Mouse (Mus musculus): ENCODE data around the gene Fadd. TPM values are rescaled to one million over a fixed set of nuclear protein-coding genes. Genes with fewer than 3 reads are reported as not detected.

Gene Fadd
- 9.7 and 10.6 TPM in 2 replicates for polyA plus RNA-seq (2015; fragmentation: Nextera tagmentation; extraction: Ambion mirVana)

DNA sequence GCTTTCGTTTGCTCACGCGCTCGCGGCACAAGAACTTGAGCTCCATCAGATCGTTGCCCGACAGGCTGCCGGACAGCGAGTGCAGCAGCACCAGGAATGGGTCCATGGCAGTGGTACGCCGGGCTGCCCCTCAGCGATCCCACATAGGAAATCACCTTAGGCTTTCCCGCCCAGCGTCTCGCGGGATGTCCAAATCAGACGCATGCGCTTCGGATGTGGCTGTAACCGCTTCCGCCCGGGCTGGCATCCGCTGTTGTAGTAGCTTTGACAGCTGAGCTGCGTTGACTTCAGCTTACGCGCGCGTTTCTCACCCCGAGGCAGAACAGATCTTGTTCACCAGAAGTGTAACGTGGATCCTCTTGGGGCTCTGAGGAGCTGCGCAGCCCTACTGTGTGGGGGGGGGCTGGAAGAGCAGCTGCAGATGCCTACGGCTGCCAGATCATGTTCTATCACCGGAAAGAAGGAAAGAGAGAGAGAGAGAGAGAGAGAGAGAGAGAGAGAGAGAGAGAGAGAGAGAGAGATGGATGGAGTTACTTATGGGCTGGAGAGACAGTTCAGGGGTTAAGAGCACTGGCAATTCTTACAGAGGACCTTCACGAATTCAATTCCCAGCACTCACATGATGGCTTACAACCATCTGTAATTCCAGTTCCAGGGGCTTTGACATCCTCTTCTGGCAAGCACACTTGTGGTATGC is at the start of gene Fadd:
Gene Fadd (minus strand): TSS at position 180 of the 697 bp plus-strand sequence.
- no peaks in the 10 kb centered on the region for H3K9me3 ChIP-seq (replicated peaks)
- H3K27ac ChIP-seq (replicated peaks) = peak within 1 kb of the TSS; percentile 90
- peaks cover 22% of the 10 kb centered on the region for H3K4me1 ChIP-seq
- peak within 1 kb of the TSS; percentile 64 for H3K4me3 ChIP-seq (replicated peaks)
- H3K9ac ChIP-seq = peak within 1 kb of the TSS; percentile 58
- under 1% methylated on average over 34 of the region's 34 CpGs for WGBS
- no peaks in the 10 kb centered on the region; the same call in 1 of the 2 replicates for H3K27me3 ChIP-seq
- ATAC-seq (ENCODE audit: insufficient number of reproducible peaks, low FRiP score, low TSS enrichment, low read depth) = peak; percentile 82
- peaks cover 18% of the 10 kb centered on the region; the same call in 1 of the 2 replicates for H3K36me3 ChIP-seq
- peak within 1 kb of the TSS; percentile 84 for H3K4me2 ChIP-seq (replicated peaks)

DNA sequence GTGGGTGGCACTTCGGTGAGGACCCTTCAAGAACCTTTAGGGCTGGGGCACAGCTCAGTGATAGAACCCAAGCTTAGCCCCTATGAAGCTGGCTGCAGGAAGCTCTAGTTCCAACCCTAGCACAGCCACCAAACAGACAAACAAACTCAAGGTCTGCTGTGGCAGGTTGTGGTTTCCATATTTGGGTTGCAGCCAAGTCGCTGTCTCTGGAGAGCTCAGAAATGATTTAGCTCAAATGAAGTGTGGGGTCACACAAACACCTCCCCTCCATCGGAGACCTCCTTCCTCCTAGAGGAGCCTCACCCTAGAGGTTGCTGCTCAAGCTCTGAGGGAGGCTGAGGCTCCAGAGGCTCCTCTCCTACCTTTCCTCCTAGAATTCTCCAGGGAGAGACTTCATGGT is 48.4 kb upstream of the Fadd start:
- no peak for ATAC-seq (ENCODE audit: insufficient number of reproducible peaks, low FRiP score, low TSS enrichment, low read depth)
- no peak overlapping the region for H3K9ac ChIP-seq
- H3K9me3 ChIP-seq (replicated peaks) = no peaks in the 10 kb centered on the region
- 66% methylated on average over 3 of the region's 3 CpGs for WGBS
- no peak overlapping the region for H3K4me3 ChIP-seq (replicated peaks)
- peaks cover 16% of the 10 kb centered on the region for H3K4me1 ChIP-seq
- no peaks in the 10 kb centered on the region for H3K27me3 ChIP-seq
- no peaks in the 10 kb centered on the region for H3K36me3 ChIP-seq
- H3K4me2 ChIP-seq (replicated peaks) = no peak overlapping the region
- no peak overlapping the region for H3K27ac ChIP-seq (replicated peaks)

DNA sequence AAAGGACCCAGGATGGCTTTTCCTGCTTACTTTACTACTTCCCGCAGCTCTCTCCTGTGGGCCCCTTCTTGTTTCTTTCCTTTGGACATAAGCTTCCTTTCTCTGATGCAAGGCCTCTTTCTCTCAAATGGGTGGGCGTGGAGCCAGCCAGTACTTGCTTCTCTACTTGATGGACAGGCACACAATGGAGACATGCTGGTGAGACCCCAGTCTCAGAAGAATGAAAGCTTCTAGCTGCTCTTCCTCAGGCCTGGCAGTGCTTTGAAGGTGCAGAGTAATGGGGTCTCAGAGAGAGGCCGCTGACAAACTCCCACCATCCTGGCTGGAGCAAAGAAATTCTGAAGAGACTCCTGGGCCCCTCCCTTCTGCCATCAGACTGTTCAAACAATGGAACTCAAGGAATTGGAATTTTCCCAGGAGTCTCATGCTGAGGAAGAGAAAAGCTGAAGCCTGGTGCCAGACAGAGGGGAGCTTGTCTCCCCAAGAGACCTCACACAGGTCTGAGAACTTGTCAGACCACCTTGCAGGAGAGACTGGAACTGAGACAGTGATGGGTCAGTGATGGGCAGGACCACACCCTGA is 46.2 kb upstream of the Fadd start:
- H3K4me2 ChIP-seq (replicated peaks) = no peak overlapping the region
- no peak overlapping the region for H3K9ac ChIP-seq
- H3K27ac ChIP-seq (replicated peaks) = peak overlapping the region; percentile 34
- no peaks in the 10 kb centered on the region for H3K36me3 ChIP-seq
- no peaks in the 10 kb centered on the region for H3K9me3 ChIP-seq (replicated peaks)
- 16% methylated on average over 3 of the region's 3 CpGs for WGBS
- H3K27me3 ChIP-seq = no peaks in the 10 kb centered on the region
- no peak overlapping the region for H3K4me3 ChIP-seq (replicated peaks)
- no peak for ATAC-seq (ENCODE audit: insufficient number of reproducible peaks, low FRiP score, low TSS enrichment, low read depth)
- peaks cover 16% of the 10 kb centered on the region for H3K4me1 ChIP-seq

DNA sequence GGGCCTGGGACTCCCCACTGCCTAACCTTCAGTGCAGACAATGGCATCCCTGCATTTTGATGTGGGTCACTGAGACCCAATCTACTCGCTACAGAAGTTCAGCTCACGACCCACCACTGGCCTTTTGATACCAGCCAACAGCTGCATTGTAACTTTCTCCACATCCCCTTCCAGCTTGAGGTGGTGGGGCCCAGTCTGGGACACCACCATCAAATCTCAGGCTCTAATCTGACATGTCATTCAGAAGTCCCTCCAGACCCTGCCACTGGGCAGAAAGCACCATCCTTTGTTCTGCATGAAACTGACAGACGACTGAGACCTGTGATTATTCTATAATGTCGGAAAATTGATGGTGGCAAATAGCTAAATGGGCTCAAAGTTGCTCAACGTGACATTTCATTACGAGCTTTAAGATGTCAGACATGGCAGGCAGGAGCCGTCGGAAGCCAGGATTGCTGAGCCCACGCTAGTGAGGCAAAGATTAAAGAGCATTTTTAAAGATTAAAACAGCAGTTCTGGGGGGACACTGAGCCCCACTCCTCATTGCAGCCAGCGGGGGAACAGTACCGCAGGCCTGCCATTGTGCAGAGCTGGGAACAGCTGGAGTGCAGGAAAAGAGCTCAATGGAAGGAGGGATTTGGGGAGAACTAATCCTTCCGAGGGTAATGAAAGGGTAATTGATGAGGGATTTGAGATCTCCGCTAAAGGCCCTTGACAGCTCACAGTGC is 45.5 kb upstream of the Fadd start:
- 27% methylated on average over 13 of the region's 13 CpGs for WGBS
- H3K27ac ChIP-seq (replicated peaks) = peak overlapping the region; percentile 34; the same call in 1 of the 2 replicates
- H3K27me3 ChIP-seq = no peaks in the 10 kb centered on the region
- ATAC-seq (ENCODE audit: insufficient number of reproducible peaks, low FRiP score, low TSS enrichment, low read depth) = no peak
- H3K4me1 ChIP-seq = peaks cover 16% of the 10 kb centered on the region
- 0 out of 2 replicates have a peak, but pooled peaks cover under 1% of the 10 kb centered on the region for H3K36me3 ChIP-seq
- H3K9ac ChIP-seq = no peak overlapping the region
- no peaks in the 10 kb centered on the region for H3K9me3 ChIP-seq (replicated peaks)
- H3K4me3 ChIP-seq (replicated peaks) = no peak overlapping the region
- H3K4me2 ChIP-seq (replicated peaks) = no peak overlapping the region

DNA sequence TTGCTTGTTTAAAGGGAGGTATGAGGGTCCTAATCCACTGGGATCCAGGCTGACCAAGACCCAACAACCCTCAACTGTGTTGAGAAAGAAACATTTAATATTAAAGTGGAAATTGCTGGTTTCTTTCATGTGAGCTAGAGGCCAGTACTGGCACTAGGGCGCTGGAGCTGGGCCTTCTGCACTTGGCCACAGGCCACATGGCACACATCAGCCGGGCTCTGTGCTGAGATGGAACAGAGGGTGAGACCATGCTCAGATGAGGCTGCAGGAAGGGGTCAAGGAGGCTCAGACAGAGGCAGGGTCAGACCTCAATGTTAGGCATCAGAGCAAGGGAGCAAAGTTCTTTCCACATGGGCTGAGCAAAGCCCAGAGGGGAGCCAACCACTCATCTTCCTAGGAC is 43.8 kb upstream of the Fadd start:
- Histone ChIP-seq H3K27me3 (no peaks in the 10 kb centered on the region), H3K4me3 (replicated peaks) (no peak overlapping the region), H3K36me3 (0 out of 2 replicates have a peak, but pooled peaks cover 5% of the 10 kb centered on the region), H3K9ac (no peak overlapping the region), H3K4me2 (replicated peaks) (no peak overlapping the region), H3K9me3 (replicated peaks) (no peaks in the 10 kb centered on the region), H3K4me1 (peaks cover 16% of the 10 kb centered on the region), H3K27ac (replicated peaks) (no peak overlapping the region)
- no peak for ATAC-seq (ENCODE audit: insufficient number of reproducible peaks, low FRiP score, low TSS enrichment, low read depth)
- 81% methylated on average over 2 of the region's 2 CpGs for WGBS

GRCm38 (mm10) chr7:144620721-144621681 is 38.7 kb upstream of the Fadd start:
- peak; percentile 29; the same call in 1 of the 2 replicates for ATAC-seq (ENCODE audit: insufficient number of reproducible peaks, low FRiP score, low TSS enrichment, low read depth)
- Histone ChIP-seq H3K9me3 (replicated peaks) (no peaks in the 10 kb centered on the region), H3K27ac (replicated peaks) (no peak overlapping the region), H3K36me3 (0 out of 2 replicates have a peak, but pooled peaks cover 5% of the 10 kb centered on the region), H3K9ac (no peak overlapping the region), H3K4me3 (replicated peaks) (no peak overlapping the region), H3K27me3 (no peaks in the 10 kb centered on the region), H3K4me2 (replicated peaks) (no peak overlapping the region), H3K4me1 (no peaks in the 10 kb centered on the region)
- WGBS = 67% methylated on average over 22 of the region's 22 CpGs

GRCm38 (mm10) chr7:144620315-144620714 is 38.1 kb upstream of the Fadd start:
- H3K4me1 ChIP-seq = no peaks in the 10 kb centered on the region
- ATAC-seq (ENCODE audit: insufficient number of reproducible peaks, low FRiP score, low TSS enrichment, low read depth) = no peak

DNA sequence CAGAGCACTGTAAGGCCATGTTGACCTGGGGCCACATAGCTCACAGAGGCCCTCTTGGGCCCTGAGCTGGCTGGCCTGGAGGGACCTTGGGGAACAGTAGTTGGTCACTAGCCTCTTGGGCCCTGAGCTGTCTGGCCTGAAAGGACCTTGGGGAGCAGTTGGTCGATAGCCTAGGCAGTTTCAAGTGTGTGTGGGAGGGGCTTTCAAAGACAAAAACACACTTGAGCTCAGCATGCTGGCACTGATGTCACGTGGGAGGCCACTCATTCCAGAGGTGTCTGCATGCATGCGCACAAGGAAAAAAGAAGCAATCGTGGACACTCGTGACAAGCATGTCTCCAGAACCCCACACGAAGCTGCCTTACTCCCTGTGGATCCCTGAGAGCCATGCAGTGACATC is 33.1 kb upstream of the Fadd start:
- Histone ChIP-seq H3K9me3 (replicated peaks) (no peaks in the 10 kb centered on the region), H3K36me3 (no peaks in the 10 kb centered on the region), H3K9ac (no peak overlapping the region), H3K4me2 (replicated peaks) (no peak overlapping the region), H3K27me3 (no peaks in the 10 kb centered on the region), H3K4me3 (replicated peaks) (no peak overlapping the region), H3K27ac (replicated peaks) (no peak overlapping the region), H3K4me1 (peaks cover 14% of the 10 kb centered on the region)
- WGBS = 65% methylated on average over 6 of the region's 6 CpGs
- ATAC-seq (ENCODE audit: insufficient number of reproducible peaks, low FRiP score, low TSS enrichment, low read depth) = no peak

More at GRCm38 (mm10) chr7:144620315-144620714, 38.1 kb upstream of the Fadd start:
- Histone ChIP-seq H3K27ac (replicated peaks) (no peak overlapping the region), H3K4me3 (replicated peaks) (no peak overlapping the region), H3K9ac (no peak overlapping the region), H3K4me2 (replicated peaks) (no peak overlapping the region), H3K27me3 (no peaks in the 10 kb centered on the region), H3K36me3 (0 out of 2 replicates have a peak, but pooled peaks cover 5% of the 10 kb centered on the region), H3K9me3 (replicated peaks) (no peaks in the 10 kb centered on the region)

DNA sequence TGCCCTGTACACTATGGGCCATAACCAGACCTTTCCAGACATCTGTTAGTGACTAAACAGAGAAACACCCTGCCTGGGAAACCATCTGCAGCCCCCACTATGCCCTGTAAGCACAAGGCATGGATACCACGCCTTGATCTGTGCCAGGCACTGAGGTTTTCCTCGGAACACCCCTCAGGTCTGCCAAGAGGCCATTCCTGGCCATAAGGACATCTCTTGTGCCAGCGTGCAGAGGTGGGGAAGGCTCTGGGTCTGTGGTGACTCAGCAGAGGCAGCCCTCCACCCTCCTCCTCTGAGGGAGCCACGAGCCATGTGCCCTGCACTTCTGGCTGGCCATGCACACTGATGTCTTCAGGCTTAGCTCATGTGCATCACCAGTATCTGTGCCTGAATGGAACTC is 30.6 kb upstream of the Fadd start:
- 54% methylated on average over 4 of the region's 4 CpGs for WGBS
- H3K9ac ChIP-seq = no peak overlapping the region
- no peak overlapping the region for H3K4me2 ChIP-seq (replicated peaks)
- H3K27ac ChIP-seq (replicated peaks) = peak overlapping the region; percentile 78
- H3K4me3 ChIP-seq (replicated peaks) = no peak overlapping the region
- H3K4me1 ChIP-seq = peaks cover 14% of the 10 kb centered on the region
- no peaks in the 10 kb centered on the region for H3K27me3 ChIP-seq
- H3K36me3 ChIP-seq = no peaks in the 10 kb centered on the region
- no peaks in the 10 kb centered on the region for H3K9me3 ChIP-seq (replicated peaks)
- no peak for ATAC-seq (ENCODE audit: insufficient number of reproducible peaks, low FRiP score, low TSS enrichment, low read depth)

GRCm38 (mm10) chr7:144612351-144612750 is 30.1 kb upstream of the Fadd start:
- H3K27me3 ChIP-seq = no peaks in the 10 kb centered on the region
- no peak overlapping the region for H3K4me3 ChIP-seq (replicated peaks)
- no peak overlapping the region for H3K4me2 ChIP-seq (replicated peaks)
- peaks cover 14% of the 10 kb centered on the region for H3K4me1 ChIP-seq
- H3K36me3 ChIP-seq = no peaks in the 10 kb centered on the region
- H3K27ac ChIP-seq (replicated peaks) = peak overlapping the region; percentile 78
- ATAC-seq (ENCODE audit: insufficient number of reproducible peaks, low FRiP score, low TSS enrichment, low read depth) = 0 out of 2 replicates have a peak, but pooled peaks have one; percentile 22
- H3K9me3 ChIP-seq (replicated peaks) = no peaks in the 10 kb centered on the region
- H3K9ac ChIP-seq = no peak overlapping the region
- 49% methylated on average over 4 of the region's 4 CpGs for WGBS
